Mouse (Mus musculus) cerebellum, adult 2 months (tissue): ENCODE data around the gene Wdr75. TPM values are rescaled to one million over a fixed set of nuclear protein-coding genes. Genes with fewer than 3 reads are reported as not detected.

Experiments used
- DNase-seq, 2 experiments: peaks; one replicate each; pipeline ENCODE4 v3.0.0; 2021
- H3K27ac ChIP-seq: fragments of 200-500 bp; 2 replicates; pipeline ENCODE4 v1.5.1; 2012; ENCODE audit warnings: low read length, control low read depth, inconsistent platforms; ENCODE audit not compliant: insufficient read depth
- H3K27me3 ChIP-seq: fragments of 200-500 bp; 2 replicates; pipeline ENCODE4 v1.6.1; 2012; ENCODE audit warnings: inconsistent platforms, mild to moderate bottlenecking, low read length, moderate library complexity; ENCODE audit not compliant: control insufficient read depth, insufficient read depth
- H3K4me1 ChIP-seq: fragments of 200-500 bp; 2 replicates; pipeline ENCODE4 v1.6.1; 2011; ENCODE audit warnings: low read length; ENCODE audit not compliant: control insufficient read depth, insufficient read depth
- H3K4me3 ChIP-seq: fragments of 200-500 bp; replicated peaks from 2 replicates; pipeline ENCODE3; 2011; ENCODE audit warnings: mild to moderate bottlenecking, low read depth, low read length, control low read depth; ENCODE audit not compliant: insufficient read depth
- CTCF ChIP-seq: fragments of 200-500 bp; IDR thresholded peaks from 2 replicates; pipeline ENCODE4 v1.5.1; 2011; ENCODE audit warnings: low read depth, mild to moderate bottlenecking, control low read depth, low read length, moderate library complexity, borderline replicate concordance; ENCODE audit not compliant: insufficient read depth
- POLR2A ChIP-seq: fragments of 200-500 bp; IDR thresholded peaks from 2 replicates; pipeline ENCODE4 v1.6.1; 2011; ENCODE audit warnings: low read length, control low read depth, borderline replicate concordance; ENCODE audit not compliant: insufficient read depth
- WGBS: fragments of 180-500 bp; shearing (Covaris S2); methylation state at CpG from one replicate; pipeline ENCODE4 v1.1.7; 2018; 5-methylcytosine and 5-hydroxymethylcytosine counted together
- polyA plus RNA-seq: library from polyadenylated mRNA; depleted of rRNA; stranded (reverse); fragments of >200 nt; gene quantifications from 2 replicates; pipeline ENCODE4 v1.2.3, GENCODE M21; 2012

Wdr75 gene
- polyA plus RNA-seq, 1 experiment, result 35.3 TPM

DNA sequence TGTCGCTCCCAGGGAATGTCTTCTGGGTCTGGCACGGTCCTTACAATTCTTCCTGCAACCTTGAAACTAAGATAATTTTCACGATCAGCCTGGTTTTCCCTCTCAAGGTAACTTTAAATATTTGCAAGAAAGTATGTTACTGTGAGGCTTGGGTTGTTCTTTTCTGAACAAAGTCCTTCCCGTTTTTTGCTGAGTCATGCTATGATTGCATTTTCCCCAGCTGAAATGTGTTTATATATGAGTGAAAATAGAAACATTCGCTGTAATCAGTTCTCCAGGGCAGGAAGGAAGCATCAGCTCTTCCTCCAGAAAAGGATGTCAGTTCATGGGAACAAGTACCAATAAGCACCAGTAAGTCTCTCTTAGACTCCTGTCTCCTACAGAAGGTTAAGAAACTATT is 65.4 kb downstream of the Wdr75 start:
- H3K4me1 ChIP-seq, result no peaks in the 10 kb centered on the region
- no peak overlapping the region for H3K4me3 ChIP-seq
- no peak for TF ChIP-seq POLR2A
- TF ChIP-seq CTCF, result no peak
- H3K27ac ChIP-seq, result no peak overlapping the region
- no peak for DNase-seq
- 59% methylated on average over 5 of the region's 5 CpGs for WGBS
- no peaks in the 10 kb centered on the region for H3K27me3 ChIP-seq

DNA sequence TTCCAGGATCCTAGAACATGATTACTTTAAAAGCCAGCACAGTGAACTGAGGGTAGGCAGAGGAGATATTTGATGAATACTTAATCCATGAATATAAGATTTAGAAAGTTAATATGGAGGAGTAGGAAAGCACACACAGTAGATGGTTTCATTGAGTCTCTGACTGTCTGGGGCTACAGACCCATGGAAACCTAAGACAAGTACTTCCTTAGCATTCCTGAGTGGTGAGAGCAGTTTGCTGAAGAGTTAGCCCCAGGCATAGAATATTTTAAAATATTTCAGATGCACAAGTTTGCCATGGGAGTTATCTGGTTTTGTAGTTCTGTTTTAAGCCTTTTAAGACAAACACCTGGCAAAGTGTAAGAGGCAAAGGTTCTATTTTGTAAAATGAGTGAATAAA is 66.2 kb downstream of the Wdr75 start:
- H3K4me1 ChIP-seq, result no peaks in the 10 kb centered on the region
- TF ChIP-seq POLR2A (no peak), CTCF (no peak)
- H3K4me3 ChIP-seq, result no peak overlapping the region
- H3K27ac ChIP-seq, result no peak overlapping the region
- no peaks in the 10 kb centered on the region for H3K27me3 ChIP-seq
- DNase-seq, result no peak

DNA sequence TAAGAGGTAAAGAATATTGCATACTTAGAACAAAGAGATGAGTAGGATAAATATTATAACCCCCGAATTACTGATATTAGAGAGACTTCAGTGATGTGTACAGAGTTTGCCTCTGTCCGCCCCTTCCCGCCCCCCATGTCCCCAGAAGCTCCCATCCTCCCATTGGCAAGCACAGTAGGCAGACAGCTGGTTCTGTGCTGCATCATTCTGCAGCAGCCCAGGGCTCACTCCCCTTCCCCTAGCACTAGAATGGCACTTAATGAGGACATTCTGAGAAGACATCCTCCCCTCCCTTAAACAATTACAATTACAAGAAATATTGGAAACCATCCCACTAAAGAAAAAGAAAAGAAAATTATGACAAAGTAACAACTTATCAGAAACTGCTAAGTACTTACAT is 68.7 kb downstream of the Wdr75 start:
- Histone ChIP-seq H3K4me3 (no peak overlapping the region), H3K4me1 (no peaks in the 10 kb centered on the region), H3K27me3 (no peaks in the 10 kb centered on the region), H3K27ac (no peak overlapping the region)
- no peak for DNase-seq
- 90% methylated on average over 3 of the region's 3 CpGs for WGBS
- TF ChIP-seq POLR2A, result no peak
- TF ChIP-seq CTCF, result no peak

DNA sequence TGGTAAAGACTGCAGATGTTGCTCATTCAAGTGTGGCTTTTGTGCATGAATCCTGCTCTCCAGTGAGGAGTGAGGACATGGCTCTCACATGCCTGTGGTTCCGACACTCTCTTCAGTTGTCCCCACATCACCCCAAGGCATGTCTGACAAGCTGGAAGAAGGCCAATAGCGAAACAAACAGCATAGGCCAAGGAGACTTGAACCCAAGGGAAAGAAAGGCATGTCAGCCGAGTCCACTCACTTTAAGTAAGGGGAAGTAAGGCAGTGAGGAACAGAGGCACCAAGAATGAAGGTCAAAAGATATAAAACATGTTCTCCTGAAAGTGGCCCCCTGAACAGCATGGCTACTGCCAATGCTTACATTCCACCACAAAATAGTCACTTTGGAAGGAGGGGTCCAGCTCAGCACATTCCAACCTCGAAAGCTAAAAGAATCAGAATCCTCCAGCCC is 69.6 kb downstream of the Wdr75 start:
- TF ChIP-seq POLR2A, result no peak
- no peak for TF ChIP-seq CTCF
- DNase-seq, result no peak
- Histone ChIP-seq H3K4me1 (no peaks in the 10 kb centered on the region), H3K4me3 (no peak overlapping the region), H3K27me3 (no peaks in the 10 kb centered on the region), H3K27ac (no peak overlapping the region)
- WGBS, result 45% methylated on average over 4 of the region's 4 CpGs

DNA sequence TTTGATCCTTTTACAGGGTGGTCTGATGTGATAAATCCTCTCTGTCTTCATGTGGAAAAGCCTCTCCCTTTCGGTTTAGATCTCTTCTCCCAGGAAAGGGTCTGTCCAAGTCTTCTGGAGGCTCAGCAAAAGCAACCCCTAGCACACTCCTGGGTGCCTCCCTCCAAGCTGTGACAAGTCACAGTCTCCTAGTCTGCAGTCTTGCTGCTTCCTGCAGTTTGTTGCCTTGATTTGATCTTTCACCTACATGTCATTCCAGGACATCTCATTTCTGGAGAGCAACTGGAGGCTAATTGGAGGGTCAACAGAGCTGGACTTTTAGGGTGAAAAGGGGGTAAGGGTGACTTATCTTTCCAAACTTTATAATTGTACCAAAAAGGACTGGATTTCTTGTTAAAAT is 70.3 kb downstream of the Wdr75 start:
- no peak for TF ChIP-seq CTCF
- TF ChIP-seq POLR2A, result no peak
- H3K4me3 ChIP-seq, result no peak overlapping the region
- 70% methylated on average over 1 of the region's 1 CpGs for WGBS
- no peaks in the 10 kb centered on the region for H3K27me3 ChIP-seq
- no peak for DNase-seq
- no peak overlapping the region for H3K27ac ChIP-seq
- no peaks in the 10 kb centered on the region for H3K4me1 ChIP-seq

DNA sequence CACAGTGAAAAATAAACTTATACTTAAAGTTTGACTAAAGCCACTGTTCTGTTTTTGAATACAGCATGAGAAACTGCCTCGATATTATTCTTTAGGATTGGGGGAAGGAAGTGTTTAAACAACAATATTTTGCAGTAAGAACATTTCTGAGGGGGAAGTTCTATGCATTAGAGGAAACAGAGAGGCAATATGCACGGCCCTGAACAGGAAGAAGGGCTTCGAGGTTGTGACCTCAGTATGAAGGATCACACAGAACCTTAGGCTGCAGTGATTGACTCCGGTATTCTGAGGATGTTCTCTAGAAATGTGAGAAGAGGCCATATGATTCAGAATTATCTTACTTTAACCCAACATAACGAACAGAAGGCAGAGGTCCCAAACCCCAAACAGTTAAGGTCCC is 70.8 kb downstream of the Wdr75 start:
- no peak overlapping the region for H3K27ac ChIP-seq
- H3K27me3 ChIP-seq, result no peaks in the 10 kb centered on the region
- TF ChIP-seq POLR2A, result no peak
- no peak for TF ChIP-seq CTCF
- H3K4me3 ChIP-seq, result no peak overlapping the region
- whole genome bisulfite sequencing, result 80% methylated on average over 5 of the region's 5 CpGs
- no peak for DNase-seq
- H3K4me1 ChIP-seq, result no peaks in the 10 kb centered on the region

DNA sequence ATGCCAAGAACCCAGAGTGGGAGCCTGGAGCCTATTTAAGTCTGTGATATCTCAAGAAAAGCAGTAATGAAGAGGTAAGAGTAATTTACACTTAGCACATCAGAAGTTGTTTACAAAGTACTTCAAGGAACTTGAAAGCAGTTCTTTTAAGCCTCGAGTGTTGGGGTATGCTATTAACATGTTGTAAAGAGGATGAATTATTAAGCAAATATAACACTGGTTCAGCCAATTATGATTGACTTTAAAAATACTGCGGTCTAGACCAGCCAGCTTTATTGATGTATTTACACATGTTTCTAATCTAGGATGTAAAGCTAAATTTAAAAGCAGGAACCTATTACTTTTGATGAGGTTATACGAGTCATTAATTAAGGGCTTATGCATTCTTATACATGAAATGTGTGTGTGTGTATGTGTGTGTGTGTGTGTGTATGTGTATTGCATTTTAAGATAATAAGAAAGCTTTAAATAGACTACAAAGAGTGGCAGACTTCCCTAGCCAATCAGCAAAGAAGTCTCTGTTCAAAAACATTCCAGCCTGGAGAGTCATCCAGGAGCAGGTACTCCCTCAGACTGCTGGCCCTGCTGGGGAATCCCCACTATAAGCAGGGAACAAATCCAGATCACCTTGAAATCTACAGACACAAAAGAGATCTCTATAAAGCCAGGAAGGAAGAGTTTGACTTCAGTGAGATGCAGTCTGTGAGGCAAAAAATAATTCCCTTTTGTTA is 71.5 kb downstream of the Wdr75 start:
- DNase-seq, result no peak
- H3K27me3 ChIP-seq, result no peaks in the 10 kb centered on the region
- H3K4me3 ChIP-seq, result no peak overlapping the region
- TF ChIP-seq POLR2A, result no peak
- TF ChIP-seq CTCF, result no peak
- no peaks in the 10 kb centered on the region for H3K4me1 ChIP-seq
- 82% methylated on average over 3 of the region's 3 CpGs for WGBS
- H3K27ac ChIP-seq, result no peak overlapping the region

DNA sequence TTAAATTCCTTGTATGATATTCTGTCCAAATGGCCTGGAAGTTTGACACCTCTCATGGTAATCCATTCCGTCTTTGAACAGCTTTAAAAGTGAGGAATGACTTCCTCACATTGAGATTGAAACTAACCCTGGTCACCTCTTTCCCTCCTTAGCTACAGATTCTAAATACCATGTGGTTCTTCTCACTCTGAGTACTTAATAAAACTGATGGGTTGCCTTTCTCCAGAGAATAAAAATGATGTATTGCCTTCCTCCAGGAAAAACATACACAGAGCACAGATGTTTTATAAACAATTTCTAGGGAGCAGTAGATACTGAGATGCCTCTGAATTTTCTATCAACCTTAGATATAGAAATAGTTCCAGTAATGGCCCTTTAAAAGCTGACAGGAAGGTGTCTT is 73.1 kb downstream of the Wdr75 start:
- TF ChIP-seq POLR2A, result no peak
- no peak for TF ChIP-seq CTCF
- Histone ChIP-seq H3K27me3 (no peaks in the 10 kb centered on the region), H3K4me1 (no peaks in the 10 kb centered on the region), H3K4me3 (no peak overlapping the region), H3K27ac (no peak overlapping the region)
- DNase-seq, result no peak
- 79% methylated on average over 1 of the region's 1 CpGs for WGBS
